Mouse (Mus musculus): ENCODE measurements around the gene Celsr1.

Gene Celsr1

GRCm38 (mm10) chr15:85893871-85894270 is 139.7 kb downstream of the Celsr1 start:
- in situ Hi-C loops (cut with MboI), result no loop called here

- in situ Hi-C loops (cut with MboI), result no loop called here
These were observed 141.0 kb downstream of the Celsr1 start for GRCm38 (mm10) chr15:85892498-85893118.

DNA sequence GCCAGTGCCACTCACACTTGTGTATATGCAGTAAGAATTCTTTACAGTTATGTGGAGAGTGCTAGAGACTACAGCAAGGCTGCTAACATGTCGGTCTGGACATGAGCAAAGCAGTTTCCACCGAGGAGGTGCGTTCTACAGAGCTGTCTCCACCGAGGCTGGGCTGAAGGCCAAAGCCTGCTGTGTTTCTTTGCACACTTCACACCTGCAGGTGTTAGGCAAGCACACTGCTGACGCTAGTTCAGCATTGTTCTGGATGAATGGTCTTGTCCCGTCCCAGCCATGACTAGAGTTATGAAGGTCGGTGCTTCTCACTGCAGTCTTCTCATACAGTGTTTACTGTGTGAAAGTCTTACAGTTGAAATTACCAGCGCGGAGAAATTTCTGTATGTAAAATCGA is 141.6 kb downstream of the Celsr1 start:
- in situ Hi-C loops (cut with MboI), result no loop called here

GRCm38 (mm10) chr15:85889235-85889634 is 144.3 kb downstream of the Celsr1 start:
- in situ Hi-C loops (cut with MboI), result no loop called here

GRCm38 (mm10) chr15:85885606-85886005 is 148.0 kb downstream of the Celsr1 start:
- in situ Hi-C loops (cut with MboI), result no loop called here

- in situ Hi-C loops (cut with MboI), result no loop called here
These were observed 154.1 kb downstream of the Celsr1 start for GRCm38 (mm10) chr15:85879498-85879895.

DNA sequence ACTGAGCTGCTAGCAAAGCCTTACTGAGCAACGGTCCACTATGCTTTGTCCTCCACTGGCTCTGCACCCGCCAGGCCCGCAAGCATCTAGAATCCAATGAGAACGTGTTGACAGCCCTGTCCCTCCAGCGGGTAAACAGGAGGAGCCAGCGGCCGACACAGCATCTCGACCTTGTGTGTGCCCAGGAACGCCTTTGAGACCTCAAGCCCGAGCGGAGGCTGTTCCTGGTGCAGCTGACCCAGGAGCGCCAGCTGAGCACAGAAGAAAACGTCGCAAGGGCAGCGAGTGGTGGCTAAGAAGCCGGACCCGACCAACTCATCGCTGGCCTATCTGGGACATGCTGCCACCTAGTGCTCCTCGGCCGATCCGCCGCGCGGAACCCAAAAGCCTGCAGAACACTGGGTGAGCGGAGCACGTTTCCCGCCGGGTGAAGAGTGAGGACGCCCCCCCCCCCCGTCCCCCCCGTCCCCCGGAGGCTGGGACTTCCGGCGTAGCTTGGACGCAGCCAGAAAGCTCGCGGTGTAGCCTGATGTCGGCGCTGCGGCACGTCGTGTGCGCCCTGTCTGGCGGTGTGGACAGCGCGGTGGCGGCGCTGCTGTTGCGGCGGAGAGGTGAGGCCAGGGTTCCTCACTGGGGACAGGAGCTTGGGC is 154.6 kb downstream of the Celsr1 start, which contains the start of gene Trmu:
TSS of gene Trmu (plus strand) at position 465 of the 650 bp plus-strand sequence.
- in situ Hi-C loops (cut with MboI), result no loop called here

DNA sequence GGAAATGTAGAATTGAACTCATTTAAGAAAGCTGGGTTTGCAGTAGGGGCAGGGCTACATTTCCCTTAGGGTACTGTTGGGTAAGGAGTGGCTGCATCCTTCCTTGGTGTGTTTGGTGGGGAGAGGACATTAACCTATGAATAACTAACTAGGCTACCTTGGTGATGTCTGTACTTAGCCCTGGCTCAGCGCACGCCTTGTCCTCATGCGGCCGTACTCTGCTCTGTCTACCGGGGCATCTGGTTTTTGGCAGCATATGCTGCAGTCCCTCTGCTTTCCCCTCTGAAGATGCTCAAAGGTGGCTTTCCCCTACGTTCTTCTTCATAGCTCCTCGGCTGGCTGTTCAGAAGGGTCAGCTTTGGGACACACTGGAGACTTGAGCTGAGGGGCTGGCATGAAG is 156.2 kb downstream of the Celsr1 start:
- in situ Hi-C loops (cut with MboI), result no loop called here

- in situ Hi-C loops (cut with MboI), result loop anchor here (10.0 kb wide), 1 partner anchor 253 kb away; no protein-coding TSS in a partner anchor
These were observed 165.9 kb downstream of the Celsr1 start for GRCm38 (mm10) chr15:85867696-85868095.

- in situ Hi-C loops (cut with MboI), result loop anchor here (10.0 kb wide), 1 partner anchor 251 kb away; no protein-coding TSS in a partner anchor
These were observed 167.7 kb downstream of the Celsr1 start for GRCm38 (mm10) chr15:85865913-85866312.

- in situ Hi-C loops (cut with MboI), result loop anchor here (5.0 to 10.0 kb wide), 2 partner anchors 142 to 245 kb away; no protein-coding TSS in a partner anchor
These were observed 174.0 kb downstream of the Celsr1 start, which contains the start of gene Gtse1 for GRCm38 (mm10) chr15:85859490-85860031. Gtse1 (plus strand) TSS chr15:85859745.

DNA sequence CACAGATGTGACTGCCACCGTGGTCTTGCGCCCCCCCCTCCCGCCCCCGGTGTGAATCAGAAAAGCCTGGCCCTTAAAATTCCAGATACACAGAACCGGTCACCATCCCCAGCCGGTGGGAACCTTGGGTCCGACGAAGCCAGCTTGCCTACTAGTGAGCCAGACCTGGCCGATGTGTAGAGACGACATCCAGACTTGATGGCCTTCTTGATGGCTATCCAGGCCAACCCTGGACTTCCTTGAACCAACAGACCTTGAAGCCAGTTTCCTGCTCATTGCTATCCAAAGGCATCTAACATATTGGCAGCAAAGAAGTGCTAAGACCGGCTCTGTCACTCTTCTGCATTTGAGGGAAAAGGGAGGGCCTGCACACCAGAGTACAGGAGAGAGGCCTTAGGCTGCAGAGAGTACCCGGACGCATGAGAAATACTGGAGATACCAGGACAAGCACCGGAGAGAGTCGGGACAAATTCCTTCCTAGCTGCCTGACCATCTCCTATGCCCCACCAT is 174.5 kb downstream of the Celsr1 start:
- in situ Hi-C loops (cut with MboI), result no loop called here

GRCm38 (mm10) chr15:85851656-85852392 is 181.8 kb downstream of the Celsr1 start:
- in situ Hi-C loops (cut with MboI), result no loop called here

Measured in mature B cell (primary cell).